Mouse (Mus musculus): ENCODE data around the gene Gm20708.

- TF ChIP-seq CTCF (IDR thresholded peaks at IDR 0.05; ENCODE audit: insufficient read depth, low read length), result no peak
- TF ChIP-seq POLR2A (IDR thresholded peaks at IDR 0.05; ENCODE audit: borderline replicate concordance, extremely low read depth, low read depth, low read length), result no peak
Measured at GRCm38 (mm10) chr11:117845651-117846050, 36.2 kb downstream of the Gm20708 start.

Data from lung, adult 2 months (tissue).